Mouse (Mus musculus) adrenal gland (tissue): ENCODE data around the gene 4930548H24Rik.
"Not testable (repeated sequence)": the region's sequence is repeated elsewhere in the genome, so short reads cannot be mapped to it uniquely, and the experiment has no call there.

Experiments used
- intact Hi-C: fragments of 180-260 bp; cut with DNase I; formaldehyde crosslinking; loops from one replicate; pipeline ENCODE4 v1.15.1; 2025
- long read RNA-seq, 2 experiments: library from polyadenylated mRNA; unstranded; transcript quantifications; one replicate each; pipeline ENCODE4 v2.0.0; 2020; ENCODE audit warnings: borderline replicate concordance in 1 of 2; ENCODE audit not compliant: insufficient replicate concordance in 1 of 2

The 4930548H24Rik gene
- long read RNA-seq, experiment 1: 0 reads
- long read RNA-seq, experiment 2: 0 reads

DNA sequence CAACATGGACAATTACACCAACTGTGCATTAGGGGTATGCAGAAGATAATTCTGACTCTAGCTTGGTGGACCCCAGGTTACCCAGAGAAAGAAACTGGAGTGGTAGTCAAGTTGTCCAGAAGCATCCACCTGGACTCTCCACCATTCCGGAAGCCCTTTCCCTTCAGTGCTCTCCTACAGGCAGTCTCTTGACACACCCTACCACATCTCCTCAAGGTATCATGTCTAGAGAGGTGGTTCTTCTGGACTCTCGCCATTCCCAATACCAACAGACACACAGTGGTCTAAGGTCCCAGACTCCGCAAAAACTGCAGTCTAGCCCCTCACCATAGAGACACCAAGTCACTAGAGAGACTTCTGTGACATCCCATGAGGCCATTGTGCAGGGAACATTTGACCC is at the start of gene 4930548H24Rik:
Gene 4930548H24Rik, plus strand, starts transcription at position 301 of the 400 bp plus-strand sequence.
- intact Hi-C loops: no loop called here

DNA sequence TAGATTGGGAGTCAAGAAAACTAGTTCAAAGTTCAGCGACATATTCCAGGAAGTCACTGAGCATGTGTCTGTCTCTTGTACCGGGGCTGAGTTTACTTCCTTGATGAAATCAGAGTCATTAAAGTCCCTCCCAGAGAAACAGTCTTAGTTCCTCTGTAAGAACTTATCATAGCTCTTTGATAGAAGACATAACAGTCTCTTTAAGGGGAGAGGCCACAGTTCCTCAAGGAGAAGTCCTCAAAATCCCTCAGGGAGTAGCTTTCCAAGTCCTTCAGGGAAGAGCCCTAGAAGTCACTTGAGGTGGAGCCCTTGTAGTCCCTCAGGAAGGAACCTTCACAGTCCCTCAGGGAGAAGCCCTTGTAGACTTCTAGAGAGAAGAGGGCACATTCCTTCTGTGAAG is 34.2 kb upstream of the 4930548H24Rik start:
- intact Hi-C loops: no loop called here

DNA sequence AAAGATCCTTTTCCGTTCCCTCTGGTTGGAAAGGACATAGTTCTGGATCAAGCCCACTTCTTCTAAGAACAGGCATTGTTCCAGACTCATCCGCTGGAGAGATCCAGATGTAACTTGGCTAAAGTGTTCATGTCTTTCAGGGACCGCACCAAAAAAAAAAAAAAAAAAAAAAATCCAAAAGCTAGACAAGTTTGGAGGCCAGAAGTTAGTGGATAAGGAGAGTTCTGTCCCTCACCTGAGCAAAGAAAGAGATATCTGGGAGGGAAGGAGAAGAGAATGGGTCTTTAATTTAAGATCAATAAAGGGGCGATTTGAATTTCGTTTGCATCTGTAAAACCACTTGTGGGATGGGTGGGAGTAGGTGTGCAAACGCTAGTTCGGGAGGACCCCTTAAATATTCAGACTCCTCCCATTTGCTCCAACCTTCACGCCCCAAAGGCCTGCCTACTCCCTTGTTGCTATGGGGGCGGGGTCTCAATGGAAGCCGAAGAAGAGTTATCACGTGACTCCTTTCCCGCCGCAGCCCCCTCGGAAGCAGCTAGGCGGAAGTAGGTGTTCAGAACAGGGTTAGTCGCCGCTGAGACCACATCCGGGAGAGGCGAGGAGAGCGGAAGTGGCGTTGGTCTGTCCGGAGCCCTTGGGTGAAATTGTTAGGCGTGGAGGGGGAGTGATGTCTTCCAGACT is 33.5 kb upstream of the 4930548H24Rik start, which contains the start of gene Zfp512:
Gene Zfp512, plus strand, starts transcription at position 554 of the 684 bp plus-strand sequence.
- intact Hi-C loops: no loop called here

DNA sequence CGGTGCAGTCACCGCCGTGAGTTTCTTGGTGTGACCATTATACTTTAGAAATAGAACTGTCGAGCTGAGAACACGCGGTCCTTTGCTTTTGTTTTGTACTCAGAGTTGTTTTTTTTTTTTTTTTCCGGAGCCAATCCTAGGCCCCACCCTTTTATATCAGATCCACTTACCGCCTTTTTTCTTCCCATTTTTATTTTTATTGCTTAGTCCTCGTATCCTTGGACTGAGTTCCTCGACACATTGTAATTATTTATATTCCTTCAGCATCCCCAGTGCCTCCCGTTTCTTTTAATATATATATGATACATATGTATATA is 33.0 kb upstream of the 4930548H24Rik start:
- intact Hi-C loops: no loop called here

DNA sequence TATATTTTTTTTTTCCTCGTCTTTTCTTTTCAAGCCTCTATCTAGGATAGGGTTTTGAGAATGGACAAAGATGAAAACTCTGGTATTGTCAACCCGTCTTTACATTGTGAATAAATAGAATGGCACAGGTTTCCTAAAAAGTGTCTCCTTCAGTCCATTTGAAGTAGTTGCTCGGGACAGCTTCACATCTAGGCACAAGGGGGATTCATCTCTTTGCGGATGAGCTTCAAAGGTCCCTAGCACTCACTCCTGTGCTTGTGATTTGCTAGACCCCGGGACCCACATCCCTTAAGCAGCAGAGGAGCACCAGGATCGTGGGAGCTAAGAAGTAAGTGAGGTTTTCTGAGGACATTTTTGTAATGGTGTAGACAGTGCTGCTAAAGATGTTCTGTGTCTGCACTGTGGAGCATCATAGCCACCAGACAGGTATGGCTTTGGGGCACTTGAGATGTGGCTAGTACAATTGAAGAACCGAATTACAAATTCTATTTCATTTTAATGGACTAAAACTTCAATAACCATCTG is 32.6 kb upstream of the 4930548H24Rik start:
- intact Hi-C loops: no loop called here

DNA sequence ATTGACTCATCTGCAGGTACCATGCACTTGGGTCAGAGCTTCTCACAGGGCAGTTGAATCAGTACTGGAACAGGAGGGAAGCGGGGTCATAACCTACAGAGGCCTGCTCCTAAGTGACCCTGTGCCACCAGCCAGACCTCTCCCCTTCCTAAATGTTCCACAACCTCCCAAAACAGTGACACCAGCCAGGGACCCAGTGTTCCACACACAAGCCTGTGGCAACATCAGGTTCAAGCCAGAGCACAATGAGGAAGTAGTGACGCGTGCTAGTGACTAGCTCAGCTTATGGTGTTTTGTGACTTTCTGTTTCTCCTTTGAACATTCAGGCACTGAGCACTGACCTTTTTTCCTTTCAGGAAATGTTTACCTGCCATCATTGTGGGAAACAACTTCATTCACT is 17.7 kb upstream of the 4930548H24Rik start:
- intact Hi-C loops: no loop called here

DNA sequence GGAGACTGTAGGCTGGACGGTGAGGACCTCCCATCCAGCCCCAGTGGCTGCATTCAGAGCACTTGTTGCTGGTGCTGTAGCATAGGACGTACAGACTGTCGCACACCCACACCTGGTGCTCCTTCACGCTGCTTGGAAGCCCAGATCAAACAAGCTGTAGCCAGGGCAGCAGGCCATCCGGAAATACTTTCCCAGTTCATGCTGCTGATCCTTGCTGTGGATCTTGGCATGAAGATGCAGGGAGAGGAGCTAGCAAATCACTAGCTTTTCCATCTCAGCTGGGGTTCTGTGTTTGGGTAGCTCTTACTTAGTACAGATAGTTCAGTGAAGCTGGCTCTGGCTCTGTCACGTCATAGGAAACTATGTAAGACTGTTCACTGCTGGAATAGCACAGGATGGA is 15.8 kb upstream of the 4930548H24Rik start:
- intact Hi-C loops: no loop called here

DNA sequence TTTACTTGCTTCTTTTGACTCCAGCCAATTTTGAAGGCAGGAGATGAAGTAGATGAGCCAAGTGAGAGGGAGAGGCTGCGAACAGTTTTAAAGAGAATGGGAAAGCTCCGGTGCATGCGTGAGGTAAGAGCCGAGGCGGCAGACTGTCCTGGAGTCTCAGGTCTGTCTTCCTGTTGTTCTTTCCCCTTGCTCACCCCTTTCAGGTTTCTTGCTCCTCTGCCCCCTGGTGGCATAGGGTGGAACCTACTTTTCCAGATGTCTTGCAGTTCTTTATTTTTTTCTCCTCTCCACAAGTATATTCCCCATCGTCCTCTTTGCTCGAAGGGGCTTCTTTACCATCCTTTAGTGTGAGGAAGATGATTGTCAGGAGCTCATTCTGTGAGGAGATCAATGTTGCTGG is 15.2 kb upstream of the 4930548H24Rik start:
- intact Hi-C loops: no loop called here

DNA sequence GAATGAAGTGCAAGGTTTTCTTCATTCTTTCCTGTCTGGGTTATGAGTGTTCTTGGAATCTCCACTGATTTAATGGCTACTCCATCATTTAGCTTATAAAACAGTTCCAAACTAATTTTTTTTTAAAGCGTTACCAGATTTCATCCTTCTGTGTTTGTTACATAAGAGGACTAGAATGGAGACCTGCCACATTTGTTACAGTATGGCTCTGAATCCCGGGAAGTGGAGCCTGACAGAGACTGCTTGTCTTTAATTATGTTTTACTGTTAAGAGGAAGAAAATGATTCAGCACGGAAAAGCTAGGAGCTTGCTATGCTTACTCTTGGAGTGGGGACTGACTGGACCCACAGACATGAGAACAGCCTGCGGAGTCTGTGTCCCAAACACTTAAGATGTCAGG is 5.0 kb upstream of the 4930548H24Rik start:
- intact Hi-C loops: no loop called here

DNA sequence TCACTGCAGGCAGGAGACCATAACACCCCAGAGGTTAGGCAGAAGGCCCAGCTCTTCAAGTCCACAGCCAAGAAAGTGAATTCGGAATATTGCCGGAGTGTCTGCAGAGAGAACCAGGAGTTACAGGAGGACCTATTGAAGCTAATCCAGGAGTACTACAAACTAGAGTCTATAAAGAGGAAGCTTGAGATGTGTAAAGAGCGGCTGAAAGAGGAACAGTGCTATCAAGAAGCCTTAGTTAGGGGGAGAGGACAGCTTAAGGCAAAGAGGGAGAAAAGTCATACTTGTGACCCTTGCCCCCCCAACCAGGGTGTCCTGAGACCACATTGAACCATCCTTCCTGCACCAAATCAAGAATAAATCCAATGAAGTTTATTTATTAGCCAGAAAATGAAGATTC is 2.3 kb downstream of the 4930548H24Rik start:
- intact Hi-C loops: no loop called here

DNA sequence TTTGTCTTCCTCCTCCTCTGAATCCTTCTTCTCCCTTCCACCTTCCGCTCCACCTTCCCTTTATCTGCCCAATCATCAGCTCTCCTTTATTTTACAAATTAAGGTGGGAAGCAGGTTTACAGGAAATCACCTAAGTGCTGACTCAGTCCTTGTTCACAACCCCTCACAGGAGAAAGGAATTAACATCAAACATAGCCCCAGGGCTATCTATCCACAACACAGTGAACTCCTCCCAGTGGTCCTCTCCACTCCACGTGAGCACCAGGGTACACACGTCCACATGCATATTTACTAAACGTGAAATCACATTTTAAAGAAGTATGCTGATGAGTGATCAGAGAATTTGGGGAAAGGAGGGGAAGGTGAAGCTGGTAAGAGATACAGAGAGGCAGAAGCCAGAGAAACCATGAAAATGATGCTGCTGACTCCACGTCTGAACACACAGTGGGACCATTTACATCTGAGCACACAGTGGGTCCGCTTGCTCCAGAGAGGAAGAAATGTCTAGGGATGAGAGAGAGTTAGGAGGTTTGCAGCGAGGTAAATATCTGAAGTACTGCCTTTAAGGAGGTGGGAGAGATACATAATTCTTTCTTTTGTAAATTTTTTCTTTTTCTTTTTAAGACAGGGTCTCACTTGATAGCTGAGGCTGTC is 3.7 kb downstream of the 4930548H24Rik start:
- intact Hi-C loops: no loop called here

DNA sequence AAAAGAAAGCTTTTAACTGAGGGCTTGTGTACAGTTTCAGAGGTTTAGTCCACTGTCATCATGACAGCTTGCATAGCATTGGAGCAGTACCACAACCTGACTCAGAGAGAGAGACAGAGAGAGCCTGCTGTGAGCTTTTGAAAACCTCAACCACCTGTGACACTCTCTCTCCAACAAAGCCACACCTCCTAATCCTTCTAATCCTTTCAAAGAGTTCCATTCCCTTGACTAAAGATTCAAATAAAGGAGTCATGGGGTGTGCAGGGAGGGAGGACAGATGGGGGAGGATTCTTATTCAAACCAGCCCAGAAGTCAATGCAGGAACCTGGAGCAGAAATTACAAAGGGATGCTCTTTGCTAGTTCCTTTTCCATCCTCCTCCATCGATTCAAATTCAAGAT is 6.5 kb downstream of the 4930548H24Rik start:
- intact Hi-C loops: no loop called here

DNA sequence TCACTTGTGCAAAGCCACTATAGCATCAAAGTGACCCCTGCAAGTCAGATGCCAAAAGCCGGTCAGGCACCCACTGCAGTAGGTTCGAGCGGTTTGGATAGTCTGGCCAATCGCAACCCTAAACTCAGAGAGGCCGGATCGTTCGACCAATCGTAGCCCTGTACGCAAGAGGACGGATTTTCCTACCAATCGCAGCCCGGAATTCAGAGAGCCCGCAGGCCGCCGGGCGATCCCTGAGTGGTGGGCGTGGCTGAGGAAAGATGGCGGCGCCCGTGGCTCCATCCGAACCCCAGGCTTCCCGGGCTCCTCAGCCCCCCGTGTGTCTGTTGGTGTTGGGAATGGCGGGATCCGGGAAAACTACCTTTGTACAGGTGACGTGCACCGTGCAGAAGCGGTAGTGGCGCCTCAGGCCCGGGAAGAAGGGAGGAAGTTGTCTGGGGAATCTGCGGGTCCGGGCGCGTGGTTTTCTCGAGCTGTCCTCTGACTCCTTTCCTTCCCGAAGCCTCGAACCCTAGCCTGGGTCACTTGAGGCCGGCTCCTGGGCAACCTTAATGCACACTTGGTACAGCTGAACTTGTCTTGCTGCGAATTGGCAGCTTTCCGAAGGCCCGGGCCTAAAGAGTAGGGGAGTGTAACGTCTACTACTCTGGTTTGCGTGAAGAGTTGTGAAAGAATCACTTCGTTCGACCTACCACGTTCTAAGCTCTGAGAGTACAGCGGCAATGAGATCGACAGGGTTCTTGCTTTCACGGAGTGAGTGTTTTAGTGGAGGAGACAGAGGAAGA is 9.2 kb downstream of the 4930548H24Rik start, which contains the start of gene Gpn1:
Gene Gpn1, plus strand, starts transcription at position 229 of the 785 bp plus-strand sequence.
- intact Hi-C loops: no loop called here

DNA sequence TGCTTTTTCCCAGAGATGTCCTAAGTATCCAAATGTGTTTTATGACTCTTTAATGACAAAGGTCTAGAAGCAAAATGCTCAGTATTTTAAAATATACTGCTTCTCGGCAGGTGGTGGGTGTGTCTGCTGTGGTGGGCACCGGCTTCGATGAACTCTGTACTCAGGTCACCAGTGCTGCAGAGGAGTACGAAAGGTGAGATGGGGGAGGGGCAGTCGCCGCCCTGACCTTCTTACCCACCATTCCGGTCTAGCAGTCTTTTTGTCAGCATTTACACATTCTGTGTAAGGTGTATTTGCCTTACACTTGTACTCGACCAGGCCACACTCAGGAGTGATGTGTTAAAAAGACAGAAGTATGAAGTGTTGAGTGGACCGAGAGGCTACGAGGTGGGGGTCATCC is 19.3 kb downstream of the 4930548H24Rik start:
- intact Hi-C loops: no loop called here

DNA sequence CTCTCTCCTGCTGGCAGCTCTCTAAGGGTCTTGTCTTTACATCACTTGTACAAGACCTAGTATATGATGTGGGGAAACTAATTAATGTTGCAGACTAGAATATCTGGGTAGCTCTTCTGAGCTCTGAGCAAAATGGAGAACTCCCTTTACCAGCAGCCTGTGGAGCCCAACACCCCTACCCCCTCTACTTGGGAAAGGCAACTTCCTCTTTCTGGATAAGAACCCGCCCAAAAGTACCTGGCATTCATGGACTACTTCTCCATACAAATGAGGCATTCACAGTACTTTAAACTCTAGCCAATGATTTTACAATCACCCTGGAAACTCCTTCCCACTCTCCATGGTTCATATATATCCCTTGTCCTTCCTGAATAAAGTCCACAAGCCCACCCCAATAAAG is 26.9 kb downstream of the 4930548H24Rik start:
- intact Hi-C loops: no loop called here

DNA sequence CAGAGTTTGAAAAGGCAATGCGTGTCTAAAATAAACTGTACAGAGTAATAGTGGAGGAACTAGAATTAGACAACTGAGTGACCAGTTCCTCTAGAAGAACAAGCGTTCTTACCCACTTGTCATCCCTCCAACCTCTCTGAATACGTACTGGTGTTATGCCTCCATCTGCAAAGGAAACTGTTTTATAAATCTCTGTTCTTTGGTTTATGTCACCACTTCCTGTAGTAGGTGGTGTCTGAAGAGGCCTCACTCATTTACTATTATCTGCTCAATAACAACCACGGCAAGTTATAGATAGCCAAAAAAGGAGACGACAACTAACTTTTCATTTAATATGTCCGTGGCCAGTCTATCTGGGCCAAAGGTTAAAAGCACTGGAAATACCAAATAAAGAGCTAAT is 35.0 kb downstream of the 4930548H24Rik start:
- intact Hi-C loops: no loop called here

DNA sequence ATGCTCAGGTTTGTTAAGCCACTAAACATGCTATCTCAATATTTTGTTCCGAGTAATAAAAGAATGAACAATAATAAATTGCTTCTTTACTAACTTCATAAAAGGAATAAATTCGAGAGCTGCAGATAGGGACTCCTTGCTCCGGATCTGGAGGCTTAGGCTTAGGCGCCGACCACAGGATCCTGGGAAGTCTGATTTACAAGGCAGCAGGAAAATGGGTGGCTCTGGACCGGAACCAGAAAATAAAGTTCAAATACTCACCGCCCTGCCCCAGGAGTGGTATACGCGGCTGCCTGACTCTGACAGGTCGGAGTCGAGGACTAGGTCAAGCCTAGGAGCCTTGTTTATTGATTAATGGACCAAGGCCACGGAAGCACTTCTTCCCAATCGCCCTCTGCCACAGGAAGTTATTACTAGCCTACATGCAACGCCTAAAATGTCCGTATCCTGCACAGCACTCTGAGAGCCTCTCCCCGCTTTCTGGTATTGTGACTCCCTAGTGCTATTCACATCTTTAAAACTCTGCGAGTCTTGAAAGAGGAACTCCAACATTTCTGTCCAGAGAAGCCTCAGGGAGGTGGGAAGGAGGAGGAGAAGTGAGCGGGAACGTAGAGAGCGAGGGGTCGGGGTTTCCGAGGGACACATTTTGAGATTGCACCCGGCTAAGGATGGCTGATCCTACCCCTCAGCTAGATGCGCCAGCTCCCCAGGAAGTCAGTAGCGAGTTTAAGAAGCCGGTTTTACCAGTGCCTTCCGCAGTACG is 41.0 kb downstream of the 4930548H24Rik start, which contains the start of gene Slc4a1ap:
Gene Slc4a1ap, plus strand, starts transcription at position 642 of the 763 bp plus-strand sequence.
- intact Hi-C loops: no loop called here

DNA sequence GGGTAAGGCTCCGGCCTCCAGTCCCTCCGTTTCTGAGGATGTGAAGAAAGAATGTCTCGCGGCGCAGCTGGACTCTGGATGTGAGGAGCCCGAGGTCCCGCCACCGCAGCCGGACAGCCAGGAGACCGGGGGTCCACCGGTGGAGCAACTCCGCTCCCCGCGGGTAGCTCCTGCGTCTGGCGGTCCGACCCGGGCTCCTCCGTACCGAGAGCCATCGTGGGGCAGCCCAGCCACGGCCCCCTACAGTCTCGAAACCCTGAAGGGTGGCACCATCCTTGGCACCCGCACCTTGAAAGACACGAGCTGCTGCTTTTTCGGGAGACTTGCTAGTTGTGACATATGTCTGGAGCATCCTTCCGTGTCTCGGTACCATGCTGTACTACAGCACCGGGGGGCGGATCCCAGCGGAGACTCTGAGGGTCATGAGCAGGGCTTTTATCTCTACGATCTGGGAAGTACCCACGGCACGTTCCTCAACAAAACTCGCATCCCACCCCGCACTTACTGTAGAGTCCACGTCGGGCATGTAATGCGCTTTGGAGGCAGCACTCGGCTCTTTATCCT is 41.7 kb downstream of the 4930548H24Rik start:
- intact Hi-C loops: no loop called here

DNA sequence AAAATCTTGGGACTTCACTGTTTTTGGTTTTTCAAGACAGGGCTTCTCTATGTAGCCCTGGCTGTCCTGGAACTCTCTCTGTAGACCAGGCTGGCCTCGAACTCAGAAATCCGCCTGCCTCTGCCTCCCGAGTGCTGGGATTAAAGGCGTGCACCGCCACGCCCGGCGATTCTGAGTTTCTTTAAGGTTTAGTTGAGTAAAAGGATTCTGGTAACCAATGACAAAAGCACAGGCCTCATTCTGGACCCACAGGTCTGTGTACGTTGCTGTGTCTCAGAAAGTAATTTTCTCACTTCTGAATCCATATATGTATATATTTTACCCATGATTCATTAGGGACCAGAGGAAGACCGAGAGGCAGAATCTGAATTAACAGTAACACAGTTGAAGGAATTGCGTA is 42.2 kb downstream of the 4930548H24Rik start, which contains the start of gene Supt7l:
Gene Supt7l, minus strand, starts transcription at position 101 of the 400 bp plus-strand sequence.
- intact Hi-C loops: not testable (repeated sequence)

DNA sequence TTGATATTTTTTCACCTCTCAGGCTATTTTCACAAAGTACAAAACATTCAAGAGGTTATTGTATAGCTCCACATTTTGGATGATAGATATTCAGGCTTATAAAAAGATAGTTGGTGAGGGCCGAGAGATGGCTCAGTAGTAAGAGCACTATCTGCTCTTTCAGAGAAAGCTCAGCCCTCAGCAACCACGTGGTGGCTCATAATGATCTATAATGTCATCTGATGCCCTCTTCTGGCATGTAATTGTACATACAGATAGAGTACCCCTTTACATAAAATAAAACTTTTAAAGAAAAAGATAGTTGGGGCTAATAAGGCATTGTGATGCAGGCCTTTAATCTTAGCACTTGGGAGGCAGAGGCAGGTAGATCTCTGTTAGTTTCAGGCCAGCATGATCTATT is 43.0 kb downstream of the 4930548H24Rik start:
- intact Hi-C loops: no loop called here

DNA sequence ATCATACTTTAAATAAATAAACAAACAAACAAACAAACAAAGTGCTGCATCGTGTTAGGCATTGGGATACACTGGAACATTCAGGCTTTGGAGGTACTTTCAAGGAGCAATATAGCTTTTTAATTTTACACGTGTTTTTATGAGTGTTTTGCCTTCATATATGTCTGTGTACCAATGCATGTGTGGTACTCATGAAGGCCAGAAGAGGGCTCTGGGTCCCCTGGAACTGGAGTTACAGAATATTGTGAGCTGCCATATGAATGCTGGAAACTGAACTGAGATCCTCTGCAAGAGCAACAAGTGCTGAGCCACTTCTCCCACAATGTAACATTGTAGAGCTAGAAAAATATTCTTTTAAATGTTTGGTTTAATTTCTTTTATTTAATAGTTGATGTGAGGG is 49.7 kb downstream of the 4930548H24Rik start:
- intact Hi-C loops: no loop called here
